Mouse (Mus musculus): Measurements from ENCODE around the gene Itpr1. TPM values are rescaled to one million over a fixed set of nuclear protein-coding genes. Genes with fewer than 3 reads are reported as not detected.

Gene Itpr1
- polyA plus RNA-seq, 1 experiment from 2014 or later = 22.4 TPM

- 85% methylated on average over 7 of the region's 7 CpGs for WGBS
- H3K36me3 ChIP-seq (ENCODE audit: control insufficient read depth, insufficient read depth, low read length) = peaks cover 25% of the 10 kb centered on the region; the same call in 1 of the 2 replicates
- ATAC-seq (ENCODE audit: low FRiP score, low TSS enrichment) = no peak
Observed at GRCm38 (mm10) chr6:108498070-108498469, 285.2 kb downstream of the Itpr1 start.

GRCm38 (mm10) chr6:108503651-108504050, 290.8 kb downstream of the Itpr1 start:
- WGBS = 85% methylated on average over 5 of the region's 5 CpGs
- H3K4me2 ChIP-seq (replicated peaks; ENCODE audit: low read depth, low read length) = no peak overlapping the region
- no peaks in the 10 kb centered on the region for H3K9me3 ChIP-seq (ENCODE audit: control insufficient read depth, low read length)
- H3K4me3 ChIP-seq (ENCODE audit: low read length) = no peak overlapping the region
- H3K27ac ChIP-seq (ENCODE audit: low read depth, low read length) = no peak overlapping the region
- no peaks in the 10 kb centered on the region for H3K27me3 ChIP-seq (ENCODE audit: control insufficient read depth, insufficient read depth, low read length)
- no peaks in the 10 kb centered on the region for H3K4me1 ChIP-seq (ENCODE audit: control insufficient read depth, insufficient read depth, low read length)
- peaks cover 8% of the 10 kb centered on the region; the same call in 1 of the 2 replicates for H3K36me3 ChIP-seq (ENCODE audit: control insufficient read depth, insufficient read depth, low read length)
- no peak overlapping the region for H3K9ac ChIP-seq (ENCODE audit: low read depth, low read length)
- no peak for ATAC-seq (ENCODE audit: low FRiP score, low TSS enrichment)

More at GRCm38 (mm10) chr6:108498070-108498469, 285.2 kb downstream of the Itpr1 start:
- H3K4me2 ChIP-seq (replicated peaks; ENCODE audit: low read depth, low read length) = no peak overlapping the region
- no peak overlapping the region for H3K4me3 ChIP-seq (ENCODE audit: low read length)
- H3K9me3 ChIP-seq (ENCODE audit: control insufficient read depth, low read length) = no peaks in the 10 kb centered on the region
- no peak overlapping the region for H3K27ac ChIP-seq (ENCODE audit: low read depth, low read length)
- H3K4me1 ChIP-seq (ENCODE audit: control insufficient read depth, insufficient read depth, low read length) = no peaks in the 10 kb centered on the region
- no peaks in the 10 kb centered on the region for H3K27me3 ChIP-seq (ENCODE audit: control insufficient read depth, insufficient read depth, low read length)
- no peak overlapping the region for H3K9ac ChIP-seq (ENCODE audit: low read depth, low read length)

- no peaks in the 10 kb centered on the region for H3K9me3 ChIP-seq (ENCODE audit: control insufficient read depth, low read length)
- no peak for ATAC-seq (ENCODE audit: low FRiP score, low TSS enrichment)
- 0 out of 2 replicates have a peak, but pooled peaks cover 2% of the 10 kb centered on the region for H3K4me1 ChIP-seq (ENCODE audit: control insufficient read depth, insufficient read depth, low read length)
- no peak overlapping the region for H3K4me2 ChIP-seq (replicated peaks; ENCODE audit: low read depth, low read length)
- no peak overlapping the region for H3K9ac ChIP-seq (ENCODE audit: low read depth, low read length)
- no peaks in the 10 kb centered on the region for H3K27me3 ChIP-seq (ENCODE audit: control insufficient read depth, insufficient read depth, low read length)
- H3K4me3 ChIP-seq (ENCODE audit: low read length) = no peak overlapping the region
- H3K27ac ChIP-seq (ENCODE audit: low read depth, low read length) = no peak overlapping the region
- peaks cover 4% of the 10 kb centered on the region; the same call in 1 of the 2 replicates for H3K36me3 ChIP-seq (ENCODE audit: control insufficient read depth, insufficient read depth, low read length)
- WGBS = 88% methylated on average over 7 of the region's 7 CpGs
Observed at GRCm38 (mm10) chr6:108504717-108505116, 291.8 kb downstream of the Itpr1 start.

GRCm38 (mm10) chr6:108506161-108506560, 293.3 kb downstream of the Itpr1 start:
- H3K4me1 ChIP-seq (ENCODE audit: control insufficient read depth, insufficient read depth, low read length) = 0 out of 2 replicates have a peak, but pooled peaks cover 2% of the 10 kb centered on the region
- no peaks in the 10 kb centered on the region for H3K27me3 ChIP-seq (ENCODE audit: control insufficient read depth, insufficient read depth, low read length)
- H3K36me3 ChIP-seq (ENCODE audit: control insufficient read depth, insufficient read depth, low read length) = peaks cover 8% of the 10 kb centered on the region; the same call in 1 of the 2 replicates
- no peak for ATAC-seq (ENCODE audit: low FRiP score, low TSS enrichment)
- no peak overlapping the region for H3K4me2 ChIP-seq (replicated peaks; ENCODE audit: low read depth, low read length)
- no peak overlapping the region for H3K9ac ChIP-seq (ENCODE audit: low read depth, low read length)
- H3K4me3 ChIP-seq (ENCODE audit: low read length) = no peak overlapping the region
- H3K27ac ChIP-seq (ENCODE audit: low read depth, low read length) = no peak overlapping the region
- H3K9me3 ChIP-seq (ENCODE audit: control insufficient read depth, low read length) = no peaks in the 10 kb centered on the region
- WGBS = 96% methylated on average over 3 of the region's 3 CpGs

- no peak overlapping the region for H3K4me3 ChIP-seq (ENCODE audit: low read length)
- 0 out of 2 replicates have a peak, but pooled peaks cover 2% of the 10 kb centered on the region for H3K4me1 ChIP-seq (ENCODE audit: control insufficient read depth, insufficient read depth, low read length)
- H3K9ac ChIP-seq (ENCODE audit: low read depth, low read length) = no peak overlapping the region
- peaks cover 8% of the 10 kb centered on the region; the same call in 1 of the 2 replicates for H3K36me3 ChIP-seq (ENCODE audit: control insufficient read depth, insufficient read depth, low read length)
- no peak for ATAC-seq (ENCODE audit: low FRiP score, low TSS enrichment)
- no peaks in the 10 kb centered on the region for H3K9me3 ChIP-seq (ENCODE audit: control insufficient read depth, low read length)
- WGBS = 85% methylated on average over 3 of the region's 3 CpGs
- no peaks in the 10 kb centered on the region for H3K27me3 ChIP-seq (ENCODE audit: control insufficient read depth, insufficient read depth, low read length)
- H3K27ac ChIP-seq (ENCODE audit: low read depth, low read length) = no peak overlapping the region
- no peak overlapping the region for H3K4me2 ChIP-seq (replicated peaks; ENCODE audit: low read depth, low read length)
Observed at GRCm38 (mm10) chr6:108507337-108507736, 294.4 kb downstream of the Itpr1 start.

- Histone ChIP-seq H3K4me2 (replicated peaks; ENCODE audit: low read depth, low read length) (no peak overlapping the region), H3K36me3 (ENCODE audit: control insufficient read depth, insufficient read depth, low read length) (peaks cover 12% of the 10 kb centered on the region; the same call in 1 of the 2 replicates), H3K4me3 (ENCODE audit: low read length) (no peak overlapping the region), H3K27me3 (ENCODE audit: control insufficient read depth, insufficient read depth, low read length) (no peaks in the 10 kb centered on the region), H3K9ac (ENCODE audit: low read depth, low read length) (no peak overlapping the region), H3K9me3 (ENCODE audit: control insufficient read depth, low read length) (no peaks in the 10 kb centered on the region), H3K4me1 (ENCODE audit: control insufficient read depth, insufficient read depth, low read length) (0 out of 2 replicates have a peak, but pooled peaks cover 2% of the 10 kb centered on the region), H3K27ac (ENCODE audit: low read depth, low read length) (no peak overlapping the region)
- no peak for ATAC-seq (ENCODE audit: low FRiP score, low TSS enrichment)
- WGBS = 31% methylated on average over 2 of the region's 2 CpGs
Observed at GRCm38 (mm10) chr6:108509320-108509719, 296.4 kb downstream of the Itpr1 start.

- Histone ChIP-seq H3K27ac (ENCODE audit: low read depth, low read length) (no peak overlapping the region), H3K9ac (ENCODE audit: low read depth, low read length) (no peak overlapping the region)
- 68% methylated on average over 9 of the region's 9 CpGs for WGBS
Observed at GRCm38 (mm10) chr6:108510101-108510500, 297.2 kb downstream of the Itpr1 start.

GRCm38 (mm10) chr6:108512097-108512496, 299.2 kb downstream of the Itpr1 start:
- H3K4me3 ChIP-seq (ENCODE audit: low read length) = no peak overlapping the region
- no peak overlapping the region for H3K9ac ChIP-seq (ENCODE audit: low read depth, low read length)
- H3K27me3 ChIP-seq (ENCODE audit: control insufficient read depth, insufficient read depth, low read length) = no peaks in the 10 kb centered on the region
- no peak overlapping the region for H3K27ac ChIP-seq (ENCODE audit: low read depth, low read length)
- peaks cover 12% of the 10 kb centered on the region; the same call in 1 of the 2 replicates for H3K36me3 ChIP-seq (ENCODE audit: control insufficient read depth, insufficient read depth, low read length)
- H3K4me2 ChIP-seq (replicated peaks; ENCODE audit: low read depth, low read length) = no peak overlapping the region
- WGBS = 65% methylated on average over 3 of the region's 3 CpGs
- 0 out of 2 replicates have a peak, but pooled peaks cover 2% of the 10 kb centered on the region for H3K4me1 ChIP-seq (ENCODE audit: control insufficient read depth, insufficient read depth, low read length)
- no peak for ATAC-seq (ENCODE audit: low FRiP score, low TSS enrichment)
- H3K9me3 ChIP-seq (ENCODE audit: control insufficient read depth, low read length) = no peaks in the 10 kb centered on the region

More at GRCm38 (mm10) chr6:108510101-108510500, 297.2 kb downstream of the Itpr1 start:
- no peak for ATAC-seq (ENCODE audit: low FRiP score, low TSS enrichment)
- no peak overlapping the region for H3K4me2 ChIP-seq (replicated peaks; ENCODE audit: low read depth, low read length)
- H3K4me3 ChIP-seq (ENCODE audit: low read length) = no peak overlapping the region
- H3K4me1 ChIP-seq (ENCODE audit: control insufficient read depth, insufficient read depth, low read length) = 0 out of 2 replicates have a peak, but pooled peaks cover 2% of the 10 kb centered on the region
- no peaks in the 10 kb centered on the region for H3K27me3 ChIP-seq (ENCODE audit: control insufficient read depth, insufficient read depth, low read length)
- H3K9me3 ChIP-seq (ENCODE audit: control insufficient read depth, low read length) = no peaks in the 10 kb centered on the region
- H3K36me3 ChIP-seq (ENCODE audit: control insufficient read depth, insufficient read depth, low read length) = peaks cover 12% of the 10 kb centered on the region; the same call in 1 of the 2 replicates

- Histone ChIP-seq H3K36me3 (ENCODE audit: control insufficient read depth, insufficient read depth, low read length) (peaks cover 12% of the 10 kb centered on the region; the same call in 1 of the 2 replicates), H3K27ac (ENCODE audit: low read depth, low read length) (0 out of 2 replicates have a peak overlapping the region, but pooled peaks have one; percentile 24), H3K27me3 (ENCODE audit: control insufficient read depth, insufficient read depth, low read length) (no peaks in the 10 kb centered on the region), H3K4me1 (ENCODE audit: control insufficient read depth, insufficient read depth, low read length) (0 out of 2 replicates have a peak, but pooled peaks cover 8% of the 10 kb centered on the region), H3K4me3 (ENCODE audit: low read length) (no peak overlapping the region), H3K4me2 (replicated peaks; ENCODE audit: low read depth, low read length) (no peak overlapping the region), H3K9me3 (ENCODE audit: control insufficient read depth, low read length) (no peaks in the 10 kb centered on the region), H3K9ac (ENCODE audit: low read depth, low read length) (no peak overlapping the region)
- 68% methylated on average over 9 of the region's 9 CpGs for WGBS
- no peak for ATAC-seq (ENCODE audit: low FRiP score, low TSS enrichment)
Observed at GRCm38 (mm10) chr6:108512994-108513393, 300.1 kb downstream of the Itpr1 start.
